Comparison of ENCODE assay signal across 9 mouse cellular contexts in genomic region chr19:4813015-4813414, GRCm38 (mm10). TPM values are rescaled to one million over a fixed set of nuclear protein-coding genes. Genes with fewer than 3 reads are reported as not detected.
DNase-seq lines count a peak whose midpoint lies in the region; ATAC-seq and TF ChIP-seq lines count a peak whose summit lies in the region.
"Had no signal": no experiment of that assay in that cellular context is flagged by ENCODE, and none has a peak within 500 bp of the region (broad histone marks: within the 10 kb centered on the region; RNA-seq: fewer than 3 reads in every experiment).

No protein-coding gene starts in this region.

- no peaks in the 10 kb centered on the region for H3K9me3 ChIP-seq in intestine, embryonic 14.5 days (ENCODE audit: control insufficient read depth, low read length)
- H3K9me3 ChIP-seq in intestine, embryonic 16.5 days (ENCODE audit: control insufficient read depth, low read length), result no peaks in the 10 kb centered on the region
- no peaks in the 10 kb centered on the region for H3K9me3 ChIP-seq in liver, embryonic 14.5 days (ENCODE audit: control insufficient read depth, low read length)

- ATAC-seq in intestine, embryonic 14.5 days (replicated peaks; ENCODE audit: low FRiP score, low TSS enrichment, low read depth), result no peak
- no peak for ATAC-seq in intestine, embryonic 16.5 days
- ATAC-seq in liver, embryonic 14.5 days (ENCODE audit: insufficient read depth), result no peak

- no peak overlapping the region for H3K27ac ChIP-seq in intestine, embryonic 14.5 days (ENCODE audit: low read depth)
- no peak overlapping the region for H3K27ac ChIP-seq in intestine, embryonic 16.5 days (ENCODE audit: low read length)
- no peak overlapping the region for H3K27ac ChIP-seq in liver, embryonic 14.5 days

- no peaks in the 10 kb centered on the region for H3K36me3 ChIP-seq in intestine, embryonic 14.5 days (ENCODE audit: control insufficient read depth, insufficient read depth, low read length)
- no peaks in the 10 kb centered on the region for H3K36me3 ChIP-seq in intestine, embryonic 16.5 days (ENCODE audit: control insufficient read depth, insufficient read depth, low read length)
- peaks cover under 1% of the 10 kb centered on the region; the same call in 1 of the 2 replicates for H3K36me3 ChIP-seq in liver, embryonic 14.5 days (replicated peaks; ENCODE audit: control insufficient read depth, insufficient read depth, low read depth)

- peak; percentile 65 for TF ChIP-seq CTCF in liver, embryonic 14.5 days (IDR thresholded peaks at IDR 0.05; ENCODE audit: low read depth)

- H3K4me1 ChIP-seq in intestine, embryonic 14.5 days (replicated peaks; ENCODE audit: control insufficient read depth, insufficient read depth, low read length), result peaks cover 14% of the 10 kb centered on the region; the same call in 1 of the 2 replicates
- H3K4me1 ChIP-seq in intestine, embryonic 16.5 days (ENCODE audit: control insufficient read depth, insufficient read depth, low read length), result peaks cover 15% of the 10 kb centered on the region
- peaks cover 14 to 18% of the 10 kb centered on the region in 2 experiments for H3K4me1 ChIP-seq in liver, embryonic 14.5 days (replicated peaks; ENCODE audit: control insufficient read depth in 2 of 2, insufficient read depth in 2 of 2, low read length in 1 of 2)

- H3K4me2 ChIP-seq in intestine, embryonic 14.5 days (ENCODE audit: low read length), result no peak overlapping the region
- H3K4me2 ChIP-seq in intestine, embryonic 16.5 days (ENCODE audit: low read depth, low read length), result no peak overlapping the region
- H3K4me2 ChIP-seq in liver, embryonic 14.5 days (ENCODE audit: low read depth), result no peak overlapping the region

- no peak overlapping the region for H3K4me3 ChIP-seq in intestine, embryonic 14.5 days (ENCODE audit: low read depth, low read length)
- no peak overlapping the region for H3K4me3 ChIP-seq in intestine, embryonic 16.5 days (ENCODE audit: low read length)
- no peak overlapping the region for H3K4me3 ChIP-seq in liver, embryonic 14.5 days (ENCODE audit: insufficient read depth in 1 of 2, low read depth in 2 of 2, low read length in 2 of 2)

- DNase-seq in intestine, embryonic 14.5 days (ENCODE audit: low spot score), result peak; percentile 61
- DNase-seq in A20 (ENCODE audit: low read depth, low spot score), result peak; percentile 60
- peak; percentile 47 for DNase-seq in NIH3T3 (ENCODE audit: low read depth)
- DNase-seq in liver, embryonic 14.5 days (ENCODE audit: low read depth in 3 of 3, low spot score in 3 of 3), result no peak
- no peak for DNase-seq in frontal cortex, adult 2 months (ENCODE audit: extremely low spot score in 1 of 2, low spot score in 1 of 2)
- DNase-seq in right cerebral cortex, postnatal 25 days, result no peak
- DNase-seq in left cerebral cortex, adult 9 months (ENCODE audit: low spot score in 2 of 2), result no peak

- H3K27me3 ChIP-seq in intestine, embryonic 14.5 days (replicated peaks; ENCODE audit: control insufficient read depth, insufficient read depth, low read length), result no peaks in the 10 kb centered on the region
- H3K27me3 ChIP-seq in intestine, embryonic 16.5 days (replicated peaks; ENCODE audit: control insufficient read depth, insufficient read depth, low read length), result no peaks in the 10 kb centered on the region
- H3K27me3 ChIP-seq in liver, embryonic 14.5 days (ENCODE audit: control insufficient read depth, insufficient read depth, low read length), result no peaks in the 10 kb centered on the region
- H3K27me3 ChIP-seq: megakaryocyte, embryonic 14.5 days had no signal

- TF ChIP-seq EP300 in liver, embryonic 14.5 days (IDR thresholded peaks at IDR 0.05; ENCODE audit: low read depth), result no peak

- H3K9ac ChIP-seq in intestine, embryonic 14.5 days (ENCODE audit: low read length), result no peak overlapping the region
- H3K9ac ChIP-seq in intestine, embryonic 16.5 days (ENCODE audit: low read depth, low read length), result no peak overlapping the region
- no peak overlapping the region for H3K9ac ChIP-seq in liver, embryonic 14.5 days (replicated peaks)

- 84% methylated on average over 6 of the region's 6 CpGs for WGBS in intestine, embryonic 14.5 days
- 84% methylated on average over 6 of the region's 6 CpGs for WGBS in intestine, embryonic 16.5 days
- 74% methylated on average over 6 of the region's 6 CpGs for WGBS in liver, embryonic 14.5 days (ENCODE audit: insufficient replicate concordance)

RNA-seq across cellular contexts. Expression of gene Rbm14, which starts 1.6 kb away (rescaled TPM):
- 77.1 and 82.3 TPM in 2 replicates for polyA plus RNA-seq in intestine, embryonic 14.5 days (2014; fragmentation: Nextera tagmentation; extraction: Ambion mirVana)
- polyA plus RNA-seq in intestine, embryonic 16.5 days (2015; fragmentation: Nextera tagmentation; extraction: Ambion mirVana), result 73.1 and 77.0 TPM in 2 replicates
- 23.9 and 27.1 TPM in 2 replicates for polyA plus RNA-seq in liver, embryonic 14.5 days (2012; rRNA removed)
- polyA plus RNA-seq in liver, embryonic 14.5 days (2014; fragmentation: Nextera tagmentation; extraction: Ambion mirVana), result 30.3 and 35.7 TPM in 2 replicates
- 26.8 and 28.0 TPM in 2 replicates for polyA plus RNA-seq in frontal cortex, adult 2 months (2012; rRNA removed)

RNA-seq across cellular contexts. Expression of gene Gm21992, which starts 1.6 kb away (rescaled TPM):
- 25.7 and 29.0 TPM in 2 replicates for polyA plus RNA-seq in intestine, embryonic 14.5 days (2014; fragmentation: Nextera tagmentation; extraction: Ambion mirVana)
- polyA plus RNA-seq in intestine, embryonic 16.5 days (2015; fragmentation: Nextera tagmentation; extraction: Ambion mirVana), result 29.4 and 30.1 TPM in 2 replicates
- polyA plus RNA-seq in liver, embryonic 14.5 days (2012; rRNA removed), result 10.7 and 15.1 TPM in 2 replicates
- 8.6 and 9.5 TPM in 2 replicates for polyA plus RNA-seq in liver, embryonic 14.5 days (2014; fragmentation: Nextera tagmentation; extraction: Ambion mirVana)
- 15.3 and 16.3 TPM in 2 replicates for polyA plus RNA-seq in frontal cortex, adult 2 months (2012; rRNA removed)

RNA-seq across cellular contexts. Expression of gene Rbm4, which starts 19.3 kb away (rescaled TPM):
- 59.8 and 69.8 TPM in 2 replicates for polyA plus RNA-seq in intestine, embryonic 14.5 days (2014; fragmentation: Nextera tagmentation; extraction: Ambion mirVana)
- 47.3 and 49.4 TPM in 2 replicates for polyA plus RNA-seq in intestine, embryonic 16.5 days (2015; fragmentation: Nextera tagmentation; extraction: Ambion mirVana)
- polyA plus RNA-seq in liver, embryonic 14.5 days (2012; rRNA removed), result 23.8 and 27.9 TPM in 2 replicates
- 22.1 and 24.3 TPM in 2 replicates for polyA plus RNA-seq in liver, embryonic 14.5 days (2014; fragmentation: Nextera tagmentation; extraction: Ambion mirVana)
- 64.7 and 65.5 TPM in 2 replicates for polyA plus RNA-seq in frontal cortex, adult 2 months (2012; rRNA removed)

RNA-seq across cellular contexts. Expression of gene Ccs, which starts 26.1 kb away (rescaled TPM):
- 48.8 and 49.3 TPM in 2 replicates for polyA plus RNA-seq in intestine, embryonic 14.5 days (2014; fragmentation: Nextera tagmentation; extraction: Ambion mirVana)
- 61.4 and 65.8 TPM in 2 replicates for polyA plus RNA-seq in intestine, embryonic 16.5 days (2015; fragmentation: Nextera tagmentation; extraction: Ambion mirVana)
- polyA plus RNA-seq in liver, embryonic 14.5 days (2012; rRNA removed), result 24.0 and 38.1 TPM in 2 replicates
- polyA plus RNA-seq in liver, embryonic 14.5 days (2014; fragmentation: Nextera tagmentation; extraction: Ambion mirVana), result 35.4 and 41.2 TPM in 2 replicates
- 52.4 and 58.4 TPM in 2 replicates for polyA plus RNA-seq in frontal cortex, adult 2 months (2012; rRNA removed)

RNA-seq across cellular contexts. Expression of gene Ccdc87, which starts 26.2 kb away (rescaled TPM):
- 0.17 TPM in 1 of 2 replicates, not detected in the other for polyA plus RNA-seq in intestine, embryonic 14.5 days (2014; fragmentation: Nextera tagmentation; extraction: Ambion mirVana)
- 0.06 TPM in 1 of 2 replicates, not detected in the other for polyA plus RNA-seq in intestine, embryonic 16.5 days (2015; fragmentation: Nextera tagmentation; extraction: Ambion mirVana)
- polyA plus RNA-seq in liver, embryonic 14.5 days (2012; rRNA removed), result 0.01 and 0.02 TPM in 2 replicates
- polyA plus RNA-seq in liver, embryonic 14.5 days (2014; fragmentation: Nextera tagmentation; extraction: Ambion mirVana), result not detected in 2 replicates
- 1.6 and 1.9 TPM in 2 replicates for polyA plus RNA-seq in frontal cortex, adult 2 months (2012; rRNA removed)

Comparison
In these comparisons a context has a peak if more than half of its experiments do, and no peak if none do; other contexts are left out.
1. DNase-seq: peak in intestine, embryonic 14.5 days (single experiment), A20 (single experiment) and NIH3T3 (single experiment); none in liver, embryonic 14.5 days (0 of 3), frontal cortex, adult 2 months (0 of 2), right cerebral cortex, postnatal 25 days (single experiment) and left cerebral cortex, adult 9 months (0 of 2).